Mouse (Mus musculus): ENCODE data around the gene BC051019. TPM values are rescaled to one million over a fixed set of nuclear protein-coding genes. Genes with fewer than 3 reads are reported as not detected.

BC051019 gene
- polyA plus RNA-seq, 1 experiment from 2014 or later = not detected

- H3K9me3 ChIP-seq (ENCODE audit: control insufficient read depth, low read length) = no peaks in the 10 kb centered on the region
- ATAC-seq (ENCODE audit: low FRiP score) (peak; percentile 98), DNase-seq (ENCODE audit: low spot score, missing footprints) (peak; percentile 100)
- peaks cover 3% of the 10 kb centered on the region; the same call in 1 of the 2 replicates for H3K4me1 ChIP-seq (ENCODE audit: control insufficient read depth, insufficient read depth, low read length)
- H3K4me3 ChIP-seq (ENCODE audit: low read depth, low read length) = peak within 1 kb of the TSS; percentile 67
- H3K27me3 ChIP-seq (ENCODE audit: control insufficient read depth, insufficient read depth, low read length) = peaks cover 8% of the 10 kb centered on the region
- WGBS = under 1% methylated on average over 61 of the region's 61 CpGs
- H3K4me2 ChIP-seq = peak within 1 kb of the TSS; percentile 74
- H3K27ac ChIP-seq (ENCODE audit: low read depth, low read length) = peak within 1 kb of the TSS; percentile 54
- peak within 1 kb of the TSS; percentile 82 for H3K9ac ChIP-seq (ENCODE audit: low read length)
- no peaks in the 10 kb centered on the region for H3K36me3 ChIP-seq (ENCODE audit: control insufficient read depth, insufficient read depth, low read length)
These were observed 20.2 kb downstream of the BC051019 start, which contains the start of the genes St5 and Akip1 for GRCm38 (mm10) chr7:109703190-109704015. Gene St5 (minus strand): TSS chr7:109703605. Gene Akip1 (plus strand): TSS chr7:109703690.

- H3K27me3 ChIP-seq (ENCODE audit: control insufficient read depth, insufficient read depth, low read length) = peaks cover 8% of the 10 kb centered on the region
- peak overlapping the region; percentile 67; the same call in 1 of the 2 replicates for H3K4me3 ChIP-seq (ENCODE audit: low read depth, low read length)
- no peak overlapping the region for H3K9ac ChIP-seq (ENCODE audit: low read length)
- DNase-seq (ENCODE audit: low spot score, missing footprints) (peak; percentile 85), ATAC-seq (ENCODE audit: low FRiP score) (no peak)
- no peaks in the 10 kb centered on the region for H3K36me3 ChIP-seq (ENCODE audit: control insufficient read depth, insufficient read depth, low read length)
- H3K4me2 ChIP-seq = no peak overlapping the region
- 25% methylated on average over 4 of the region's 4 CpGs for WGBS
- H3K27ac ChIP-seq (ENCODE audit: low read depth, low read length) = no peak overlapping the region
- H3K9me3 ChIP-seq (ENCODE audit: control insufficient read depth, low read length) = no peaks in the 10 kb centered on the region
- H3K4me1 ChIP-seq (ENCODE audit: control insufficient read depth, insufficient read depth, low read length) = peaks cover 3% of the 10 kb centered on the region; the same call in 1 of the 2 replicates
These were observed 20.9 kb downstream of the BC051019 start for GRCm38 (mm10) chr7:109702721-109703120.

GRCm38 (mm10) chr7:109700213-109700612, 23.4 kb downstream of the BC051019 start:
- H3K36me3 ChIP-seq (ENCODE audit: control insufficient read depth, insufficient read depth, low read length) = no peaks in the 10 kb centered on the region
- DNase-seq (ENCODE audit: low spot score, missing footprints) = no peak
- ATAC-seq (ENCODE audit: low FRiP score) = no peak
- H3K9me3 ChIP-seq (ENCODE audit: control insufficient read depth, low read length) = no peaks in the 10 kb centered on the region
- no peak overlapping the region for H3K27ac ChIP-seq (ENCODE audit: low read depth, low read length)
- H3K27me3 ChIP-seq (ENCODE audit: control insufficient read depth, insufficient read depth, low read length) = peaks cover 8% of the 10 kb centered on the region
- no peak overlapping the region for H3K9ac ChIP-seq (ENCODE audit: low read length)
- H3K4me2 ChIP-seq = no peak overlapping the region
- peaks cover 3% of the 10 kb centered on the region; the same call in 1 of the 2 replicates for H3K4me1 ChIP-seq (ENCODE audit: control insufficient read depth, insufficient read depth, low read length)
- no peak overlapping the region for H3K4me3 ChIP-seq (ENCODE audit: low read depth, low read length)

GRCm38 (mm10) chr7:109695339-109695726, 28.3 kb downstream of the BC051019 start:
- no peak for ATAC-seq (ENCODE audit: low FRiP score)
- no peak overlapping the region for H3K4me3 ChIP-seq (ENCODE audit: low read depth, low read length)
- H3K27me3 ChIP-seq (ENCODE audit: control insufficient read depth, insufficient read depth, low read length) = no peaks in the 10 kb centered on the region
- H3K36me3 ChIP-seq (ENCODE audit: control insufficient read depth, insufficient read depth, low read length) = no peaks in the 10 kb centered on the region
- no peaks in the 10 kb centered on the region for H3K9me3 ChIP-seq (ENCODE audit: control insufficient read depth, low read length)
- no peak overlapping the region for H3K9ac ChIP-seq (ENCODE audit: low read length)
- H3K27ac ChIP-seq (ENCODE audit: low read depth, low read length) = no peak overlapping the region
- 92% methylated on average over 10 of the region's 10 CpGs for WGBS
- no peaks in the 10 kb centered on the region for H3K4me1 ChIP-seq (ENCODE audit: control insufficient read depth, insufficient read depth, low read length)
- no peak overlapping the region for H3K4me2 ChIP-seq
- peak; percentile 66 for DNase-seq (ENCODE audit: low spot score, missing footprints)

GRCm38 (mm10) chr7:109694576-109695338, 28.9 kb downstream of the BC051019 start:
- Histone ChIP-seq H3K4me2 (no peak overlapping the region), H3K4me3 (ENCODE audit: low read depth, low read length) (no peak overlapping the region), H3K4me1 (ENCODE audit: control insufficient read depth, insufficient read depth, low read length) (no peaks in the 10 kb centered on the region), H3K9me3 (ENCODE audit: control insufficient read depth, low read length) (no peaks in the 10 kb centered on the region), H3K36me3 (ENCODE audit: control insufficient read depth, insufficient read depth, low read length) (no peaks in the 10 kb centered on the region), H3K9ac (ENCODE audit: low read length) (no peak overlapping the region), H3K27me3 (ENCODE audit: control insufficient read depth, insufficient read depth, low read length) (no peaks in the 10 kb centered on the region), H3K27ac (ENCODE audit: low read depth, low read length) (no peak overlapping the region)
- ATAC-seq (ENCODE audit: low FRiP score) (no peak), DNase-seq (ENCODE audit: low spot score, missing footprints) (no peak)
- WGBS = 83% methylated on average over 13 of the region's 13 CpGs

- no peak overlapping the region for H3K9ac ChIP-seq (ENCODE audit: low read length)
- H3K9me3 ChIP-seq (ENCODE audit: control insufficient read depth, low read length) = no peaks in the 10 kb centered on the region
- H3K4me2 ChIP-seq = no peak overlapping the region
- no peak overlapping the region for H3K4me3 ChIP-seq (ENCODE audit: low read depth, low read length)
- no peaks in the 10 kb centered on the region for H3K27me3 ChIP-seq (ENCODE audit: control insufficient read depth, insufficient read depth, low read length)
- WGBS = 89% methylated on average over 5 of the region's 5 CpGs
- no peak for ATAC-seq (ENCODE audit: low FRiP score)
- no peaks in the 10 kb centered on the region for H3K4me1 ChIP-seq (ENCODE audit: control insufficient read depth, insufficient read depth, low read length)
- H3K27ac ChIP-seq (ENCODE audit: low read depth, low read length) = no peak overlapping the region
- DNase-seq (ENCODE audit: low spot score, missing footprints) = no peak
- H3K36me3 ChIP-seq (ENCODE audit: control insufficient read depth, insufficient read depth, low read length) = no peaks in the 10 kb centered on the region
These were observed 32.7 kb downstream of the BC051019 start for GRCm38 (mm10) chr7:109690961-109691360.

- Histone ChIP-seq H3K4me2 (no peak overlapping the region), H3K36me3 (ENCODE audit: control insufficient read depth, insufficient read depth, low read length) (no peaks in the 10 kb centered on the region), H3K4me1 (ENCODE audit: control insufficient read depth, insufficient read depth, low read length) (no peaks in the 10 kb centered on the region), H3K4me3 (ENCODE audit: low read depth, low read length) (no peak overlapping the region), H3K9ac (ENCODE audit: low read length) (no peak overlapping the region), H3K27ac (ENCODE audit: low read depth, low read length) (no peak overlapping the region), H3K27me3 (ENCODE audit: control insufficient read depth, insufficient read depth, low read length) (no peaks in the 10 kb centered on the region), H3K9me3 (ENCODE audit: control insufficient read depth, low read length) (no peaks in the 10 kb centered on the region)
- ATAC-seq (ENCODE audit: low FRiP score) = no peak
- DNase-seq (ENCODE audit: low spot score, missing footprints) = no peak
- WGBS = 89% methylated on average over 3 of the region's 3 CpGs
These were observed 33.5 kb downstream of the BC051019 start for GRCm38 (mm10) chr7:109690101-109690500.

- Histone ChIP-seq H3K4me2 (no peak overlapping the region), H3K36me3 (ENCODE audit: control insufficient read depth, insufficient read depth, low read length) (no peaks in the 10 kb centered on the region), H3K4me3 (ENCODE audit: low read depth, low read length) (no peak overlapping the region), H3K9ac (ENCODE audit: low read length) (no peak overlapping the region), H3K27ac (ENCODE audit: low read depth, low read length) (no peak overlapping the region), H3K9me3 (ENCODE audit: control insufficient read depth, low read length) (no peaks in the 10 kb centered on the region), H3K4me1 (ENCODE audit: control insufficient read depth, insufficient read depth, low read length) (no peaks in the 10 kb centered on the region), H3K27me3 (ENCODE audit: control insufficient read depth, insufficient read depth, low read length) (no peaks in the 10 kb centered on the region)
- ATAC-seq (ENCODE audit: low FRiP score) (no peak), DNase-seq (ENCODE audit: low spot score, missing footprints) (no peak)
- WGBS = 58% methylated on average over 9 of the region's 9 CpGs
These were observed 37.0 kb downstream of the BC051019 start for GRCm38 (mm10) chr7:109686585-109687128.

GRCm38 (mm10) chr7:109680879-109681278, 42.8 kb downstream of the BC051019 start:
- Histone ChIP-seq H3K9ac (ENCODE audit: low read length) (no peak overlapping the region), H3K4me3 (ENCODE audit: low read depth, low read length) (no peak overlapping the region), H3K4me1 (ENCODE audit: control insufficient read depth, insufficient read depth, low read length) (no peaks in the 10 kb centered on the region), H3K9me3 (ENCODE audit: control insufficient read depth, low read length) (no peaks in the 10 kb centered on the region), H3K4me2 (no peak overlapping the region), H3K27ac (ENCODE audit: low read depth, low read length) (no peak overlapping the region), H3K36me3 (ENCODE audit: control insufficient read depth, insufficient read depth, low read length) (no peaks in the 10 kb centered on the region), H3K27me3 (ENCODE audit: control insufficient read depth, insufficient read depth, low read length) (no peaks in the 10 kb centered on the region)
- DNase-seq (ENCODE audit: low spot score, missing footprints) = no peak
- no peak for ATAC-seq (ENCODE audit: low FRiP score)
- WGBS = 92% methylated on average over 1 of the region's 1 CpGs
